Mouse (Mus musculus): ENCODE results near the gene Tmem156.
A peak's percentile ranks its signal among the peaks of the same experiment; 100 is the strongest.
"Not testable (repeated sequence)": the region's sequence is repeated elsewhere in the genome, so short reads cannot be mapped to it uniquely, and the experiment has no call there.

Tmem156 gene

GRCm38 (mm10) chr5:65091921-65092320, at the start of gene Tmem156:
TSS of gene Tmem156 (minus strand) at chr5:65092132.
- no peak for DNase-seq (ENCODE audit: low read depth)

DNA sequence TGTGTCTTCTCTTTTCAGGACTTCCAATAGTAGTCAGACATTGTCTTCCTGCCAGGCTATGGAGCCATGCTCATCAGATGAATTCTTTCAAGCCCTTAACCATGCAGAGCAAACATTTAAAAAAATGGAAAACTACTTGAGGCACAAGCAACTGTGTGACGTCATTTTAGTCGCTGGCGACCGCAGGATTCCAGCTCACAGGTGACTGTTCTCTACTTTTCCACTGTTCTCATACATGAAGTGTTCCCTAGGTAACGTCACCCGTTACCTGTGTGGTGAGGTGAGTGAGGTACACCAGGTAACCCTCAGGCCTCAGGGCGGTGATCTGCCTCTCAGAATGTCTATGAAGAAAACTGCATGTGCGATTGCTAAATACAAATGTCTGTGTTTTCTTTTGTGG, 49.3 kb upstream of the Tmem156 start:
- DNase-seq (ENCODE audit: low read depth) = no peak

GRCm38 (mm10) chr5:65137073-65137472, 45.1 kb upstream of the Tmem156 start:
- no peak for DNase-seq (ENCODE audit: low read depth)

DNA sequence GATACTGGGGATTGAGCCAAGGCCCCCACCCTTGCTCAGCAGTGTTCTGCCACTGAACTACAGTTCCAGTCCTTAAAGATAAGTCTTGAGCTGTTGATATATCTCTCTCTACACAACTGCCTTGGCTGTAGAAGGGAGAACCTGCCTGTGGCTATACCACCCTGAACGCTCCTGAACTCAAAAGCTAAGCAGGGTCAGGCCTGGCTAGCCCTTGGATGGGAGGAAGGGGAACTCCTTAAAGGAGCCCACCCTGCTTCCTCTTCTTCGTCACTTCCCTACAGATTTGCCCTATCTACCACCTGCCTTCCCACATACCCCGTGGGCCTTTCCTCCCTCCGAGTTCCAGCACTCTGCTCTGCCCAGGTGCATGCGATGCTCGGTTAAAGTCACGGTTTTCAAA, 44.2 kb upstream of the Tmem156 start:
- no peak for DNase-seq (ENCODE audit: low read depth)

GRCm38 (mm10) chr5:65131211-65131879, 39.4 kb upstream of the Tmem156 start:
- no peak for DNase-seq (ENCODE audit: low read depth)

DNA sequence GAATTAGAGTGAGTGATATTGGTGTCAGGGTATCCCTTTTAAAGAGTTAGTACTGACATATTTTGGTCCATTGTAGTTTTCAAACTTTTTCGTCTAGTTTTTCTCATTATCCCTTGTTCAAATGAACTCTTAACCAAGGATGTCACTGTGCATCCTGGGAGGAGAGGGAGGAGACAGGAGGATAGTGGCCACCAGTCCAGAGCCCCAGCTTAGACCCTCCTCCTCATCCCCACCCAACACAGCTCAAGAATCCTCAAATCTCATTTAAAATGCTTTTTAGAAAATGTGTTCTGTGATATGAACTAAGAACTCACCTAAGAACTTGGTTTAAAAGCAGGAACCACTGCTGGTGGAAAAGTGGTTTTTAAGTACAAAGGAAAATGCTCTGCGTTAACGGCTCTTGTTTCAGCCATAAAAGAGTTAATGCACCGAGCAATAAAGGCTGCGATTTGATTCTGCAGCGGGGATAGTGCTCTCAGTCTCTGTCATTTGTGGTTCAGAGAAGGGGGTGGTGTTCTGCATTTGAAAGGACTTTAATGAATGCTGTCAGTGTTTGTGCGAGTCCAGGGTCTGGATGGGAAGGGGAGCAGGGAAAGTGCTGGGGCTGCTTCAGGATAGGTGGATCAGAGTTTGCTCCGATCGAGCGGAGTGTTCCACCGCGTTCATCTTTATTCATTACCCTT, 38.7 kb upstream of the Tmem156 start:
- no peak for DNase-seq (ENCODE audit: low read depth)

DNA sequence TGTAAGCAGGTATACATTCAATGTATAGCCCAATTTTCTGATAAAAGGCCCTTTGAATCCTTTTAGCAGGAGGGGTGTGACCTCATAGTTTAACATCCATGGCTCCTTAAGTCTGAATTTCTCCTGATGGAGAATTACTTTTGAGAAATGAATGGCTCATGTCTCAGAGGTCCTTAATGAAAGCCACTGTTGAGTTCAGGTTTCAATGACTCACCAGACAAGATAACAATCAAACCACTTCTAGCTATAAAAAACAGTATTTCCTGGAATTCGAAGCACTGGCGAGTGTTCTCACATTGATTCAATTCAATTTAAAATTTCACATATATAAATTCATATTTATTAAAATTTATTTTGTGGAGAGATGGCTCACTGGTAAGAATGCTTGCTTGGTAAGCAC, 36.5 kb upstream of the Tmem156 start:
- no peak for DNase-seq (ENCODE audit: low read depth)

DNA sequence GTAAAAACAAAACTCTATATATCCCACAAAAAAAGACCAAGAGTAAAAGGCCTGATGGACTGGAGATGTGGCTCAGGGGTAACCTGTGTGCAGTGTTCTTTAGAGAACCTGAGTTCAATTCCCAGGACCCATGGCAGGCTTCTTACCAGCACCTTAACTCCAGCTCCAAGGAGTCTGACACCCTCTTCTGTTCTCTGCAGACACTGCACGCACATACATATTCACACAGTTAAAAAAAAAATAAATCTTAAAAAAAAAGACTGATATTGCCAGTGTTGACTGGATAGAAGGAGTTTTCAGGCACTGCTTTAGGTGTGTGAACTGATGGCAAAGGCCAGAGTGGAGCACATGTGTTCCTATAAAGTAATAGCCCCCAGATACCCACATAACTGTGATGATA, 34.2 kb upstream of the Tmem156 start:
- no peak for DNase-seq (ENCODE audit: low read depth)

- DNase-seq (ENCODE audit: low read depth) = no peak
These were observed 30.7 kb upstream of the Tmem156 start for GRCm38 (mm10) chr5:65122616-65123015.

DNA sequence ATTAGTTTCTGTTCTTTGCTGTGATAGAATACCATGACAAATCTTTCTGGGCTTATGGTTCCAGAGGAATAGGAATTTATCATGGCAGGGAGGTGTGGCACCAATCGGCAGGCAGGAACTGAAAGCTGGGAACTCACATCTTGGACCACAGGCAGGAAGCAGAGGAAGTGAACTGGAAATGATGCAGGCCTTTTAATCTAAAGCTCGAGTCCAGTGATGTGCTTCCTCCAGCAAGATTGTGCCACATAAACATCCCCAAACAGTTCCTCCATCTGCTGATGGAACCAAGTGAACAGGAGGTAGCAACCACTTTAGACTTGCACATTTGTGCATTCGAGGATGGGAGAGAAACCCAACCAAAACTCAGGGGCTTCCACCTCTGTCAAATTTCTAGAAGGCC, 28.0 kb upstream of the Tmem156 start:
- DNase-seq (ENCODE audit: low read depth) = peak; percentile 26

GRCm38 (mm10) chr5:65119495-65119894, 27.6 kb upstream of the Tmem156 start:
- peak; percentile 29 for DNase-seq (ENCODE audit: low read depth)

- no peak for DNase-seq (ENCODE audit: low read depth)
These were observed 24.9 kb upstream of the Tmem156 start for GRCm38 (mm10) chr5:65116789-65117188.

GRCm38 (mm10) chr5:65113323-65113722, 21.4 kb upstream of the Tmem156 start:
- peak; percentile 52 for DNase-seq (ENCODE audit: low read depth)

GRCm38 (mm10) chr5:65112225-65112624, 20.3 kb upstream of the Tmem156 start:
- DNase-seq (ENCODE audit: low read depth) = not testable (repeated sequence)

GRCm38 (mm10) chr5:65107773-65108432, 16.0 kb upstream of the Tmem156 start:
- peak; percentile 65 for DNase-seq (ENCODE audit: low read depth)

GRCm38 (mm10) chr5:65106876-65107772, 15.2 kb upstream of the Tmem156 start, which contains the start of gene Klhl5:
TSS of gene Klhl5 (plus strand) at chr5:65107539.
- peak; percentile 90 for DNase-seq (ENCODE audit: low read depth)

GRCm38 (mm10) chr5:65102641-65103042, 10.7 kb upstream of the Tmem156 start:
- DNase-seq (ENCODE audit: low read depth) = peak; percentile 53

GRCm38 (mm10) chr5:65102026-65102640, 10.2 kb upstream of the Tmem156 start:
- DNase-seq (ENCODE audit: low read depth) = no peak

DNA sequence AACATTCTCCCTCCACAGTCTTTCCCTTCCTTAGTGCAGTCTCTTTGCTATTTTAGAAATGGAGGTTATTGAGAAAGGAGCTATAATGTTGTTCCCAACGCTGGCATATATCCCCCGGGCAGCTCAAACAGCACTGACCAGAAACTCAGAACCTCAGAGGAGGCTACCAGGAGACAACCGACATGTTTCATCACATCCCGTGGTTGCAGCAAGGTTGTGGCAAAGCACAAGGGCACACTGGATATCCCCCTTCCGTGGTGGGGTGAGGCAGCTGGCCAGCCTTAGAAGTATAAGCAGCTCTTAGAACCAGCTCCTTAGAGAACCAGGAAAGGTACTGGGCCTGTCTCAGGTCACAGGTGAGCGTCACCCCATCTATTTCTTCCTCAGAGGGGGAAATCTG, 9.7 kb upstream of the Tmem156 start:
- no peak for DNase-seq (ENCODE audit: low read depth)

DNA sequence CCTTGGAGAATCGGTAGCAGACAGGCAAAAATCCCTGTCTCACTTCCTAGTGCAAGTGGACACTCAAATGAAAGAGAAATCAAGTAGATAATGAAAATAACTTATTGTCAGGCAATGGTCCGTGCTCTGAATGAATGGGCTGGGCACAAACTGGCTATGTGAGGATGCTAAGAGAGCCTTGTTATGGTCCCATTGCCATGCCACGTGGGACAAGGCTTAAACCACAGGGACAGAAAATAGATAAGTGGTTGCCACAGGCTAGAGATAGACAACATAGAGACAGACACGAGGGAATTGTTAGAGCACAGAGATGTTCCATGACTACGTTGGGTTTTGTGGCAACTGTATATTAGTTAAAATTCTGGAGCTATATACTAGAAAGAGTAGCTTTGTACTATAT, 9.3 kb upstream of the Tmem156 start:
- DNase-seq (ENCODE audit: low read depth) = no peak

GRCm38 (mm10) chr5:65100002-65100401, 8.1 kb upstream of the Tmem156 start:
- DNase-seq (ENCODE audit: low read depth) = no peak

DNA sequence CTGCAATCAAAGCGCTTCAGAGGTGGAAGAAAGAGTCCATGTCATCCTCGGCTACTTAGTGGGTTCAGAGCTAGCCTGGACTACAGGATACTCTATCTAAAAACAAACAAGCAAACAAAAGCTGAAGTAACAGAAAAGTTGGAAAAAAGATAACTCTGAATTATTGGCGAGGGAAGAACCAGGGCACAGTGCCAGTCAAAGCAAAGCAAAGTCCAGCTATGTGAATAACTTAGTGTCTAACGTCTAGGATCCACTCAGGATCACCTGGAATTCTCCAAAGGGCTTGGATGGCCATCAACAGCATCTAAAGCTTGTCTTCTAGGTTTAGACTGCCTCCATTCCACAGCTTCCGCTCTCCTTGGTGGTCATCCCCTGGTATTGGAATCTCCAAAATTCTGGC, 5.5 kb upstream of the Tmem156 start:
- DNase-seq (ENCODE audit: low read depth) = no peak

Data from induced T-regulatory cell, adult 2 months (primary cell).